Mouse (Mus musculus): ENCODE measurements at regions not wholly inside any gene's neighbourhood (a gene's known extent, or its start where the extent isn't known, plus 50 kb on each side); places are given as distances from the start of the nearest gene placed in this dataset.
A peak's percentile ranks its signal among the peaks of the same experiment; 100 is the strongest.

DNA sequence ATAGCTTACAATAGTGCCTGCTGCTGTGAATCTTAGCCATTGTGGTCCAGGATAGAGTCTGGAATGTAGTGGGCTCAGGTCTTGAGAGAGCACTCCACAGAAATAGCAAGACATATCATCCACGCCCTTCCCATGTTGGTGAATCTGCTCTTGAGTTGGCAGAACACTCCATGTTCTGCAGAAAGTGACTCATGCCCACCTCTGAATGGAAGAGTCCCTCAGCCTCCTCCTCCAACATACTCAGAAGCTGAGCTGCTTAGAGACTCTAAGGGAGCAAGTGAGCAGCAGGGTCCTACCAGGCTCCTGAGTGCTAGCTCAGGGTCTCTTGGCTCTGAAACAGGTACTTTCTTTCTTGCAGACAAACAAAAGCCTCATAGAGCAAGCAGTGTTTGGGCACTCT is 284.7 kb downstream of the Rps24 start:
- H3K4me3 ChIP-seq = no peak overlapping the region
- H3K9ac ChIP-seq = no peak overlapping the region
- WGBS = 93% methylated on average over 1 of the region's 1 CpGs
- no peaks in the 10 kb centered on the region for H3K9me3 ChIP-seq
- H3K27me3 ChIP-seq = no peaks in the 10 kb centered on the region
- H3K4me2 ChIP-seq = no peak overlapping the region
- peaks cover 29% of the 10 kb centered on the region for H3K4me1 ChIP-seq (replicated peaks)
- no peak overlapping the region for H3K27ac ChIP-seq (replicated peaks)
- no peaks in the 10 kb centered on the region for H3K36me3 ChIP-seq
- ATAC-seq (ENCODE audit: low read depth) = no peak

- no peaks in the 10 kb centered on the region for H3K36me3 ChIP-seq
- H3K9ac ChIP-seq = no peak overlapping the region
- H3K27ac ChIP-seq (replicated peaks) = peak overlapping the region; percentile 43; the same call in 1 of the 2 replicates
- ATAC-seq (ENCODE audit: low read depth) = no peak
- no peak overlapping the region for H3K4me2 ChIP-seq
- no peak overlapping the region for H3K4me3 ChIP-seq
- H3K4me1 ChIP-seq (replicated peaks) = peaks cover 29% of the 10 kb centered on the region
- 69% methylated on average over 4 of the region's 4 CpGs for WGBS
- no peaks in the 10 kb centered on the region for H3K27me3 ChIP-seq
- no peaks in the 10 kb centered on the region for H3K9me3 ChIP-seq
Measured at GRCm38 (mm10) chr14:24772129-24772528, 285.2 kb downstream of the Rps24 start.

GRCm38 (mm10) chr14:24778748-24779630 is 292.1 kb downstream of the Rps24 start:
- ATAC-seq (ENCODE audit: low read depth) = peak; percentile 97
- Histone ChIP-seq H3K4me2 (peak overlapping the region; percentile 52), H3K27ac (replicated peaks) (peak overlapping the region; percentile 97), H3K27me3 (no peaks in the 10 kb centered on the region), H3K36me3 (no peaks in the 10 kb centered on the region), H3K4me3 (peak overlapping the region; percentile 29), H3K9me3 (no peaks in the 10 kb centered on the region), H3K9ac (peak overlapping the region; percentile 66), H3K4me1 (replicated peaks) (peaks cover 27% of the 10 kb centered on the region)
- under 1% methylated on average over 38 of the region's 39 CpGs for WGBS

GRCm38 (mm10) chr14:24781674-24782073 is 294.7 kb downstream of the Rps24 start:
- H3K27me3 ChIP-seq = no peaks in the 10 kb centered on the region
- H3K4me2 ChIP-seq = no peak overlapping the region
- H3K36me3 ChIP-seq = no peaks in the 10 kb centered on the region
- no peaks in the 10 kb centered on the region for H3K9me3 ChIP-seq
- H3K9ac ChIP-seq = no peak overlapping the region
- peaks cover 27% of the 10 kb centered on the region for H3K4me1 ChIP-seq (replicated peaks)
- ATAC-seq (ENCODE audit: low read depth) = no peak
- H3K4me3 ChIP-seq = no peak overlapping the region
- WGBS = 90% methylated on average over 3 of the region's 3 CpGs
- H3K27ac ChIP-seq (replicated peaks) = no peak overlapping the region

GRCm38 (mm10) chr14:24783889-24784288 is 297.0 kb downstream of the Rps24 start:
- Histone ChIP-seq H3K4me1 (replicated peaks) (peaks cover 16% of the 10 kb centered on the region), H3K4me2 (no peak overlapping the region), H3K36me3 (no peaks in the 10 kb centered on the region), H3K27ac (replicated peaks) (no peak overlapping the region; the same call in 1 of the 2 replicates), H3K27me3 (no peaks in the 10 kb centered on the region), H3K4me3 (no peak overlapping the region), H3K9me3 (no peaks in the 10 kb centered on the region), H3K9ac (no peak overlapping the region)
- 80% methylated on average over 6 of the region's 6 CpGs for WGBS
- no peak for ATAC-seq (ENCODE audit: low read depth)

DNA sequence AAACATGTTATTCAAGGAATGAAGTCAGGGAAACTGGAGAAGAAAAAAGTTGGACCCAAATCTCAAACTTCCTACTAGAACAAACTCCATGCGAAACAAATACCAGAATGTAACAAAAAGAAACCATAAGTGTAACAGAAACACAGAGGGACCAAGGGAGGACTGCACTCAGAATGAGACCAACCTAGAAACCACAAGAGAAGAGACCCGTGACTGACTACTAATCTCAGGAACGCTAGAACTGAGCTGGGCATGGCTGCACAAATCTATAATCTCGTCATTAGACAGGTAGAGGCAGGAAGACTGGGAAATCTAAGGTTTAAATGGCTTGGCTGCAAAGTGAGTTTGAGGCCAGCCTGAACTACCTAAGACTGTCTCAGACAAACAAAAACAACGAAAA is 298.5 kb downstream of the Rps24 start:
- ATAC-seq (ENCODE audit: low read depth) = no peak
- no peak overlapping the region for H3K4me3 ChIP-seq
- H3K36me3 ChIP-seq = no peaks in the 10 kb centered on the region
- no peaks in the 10 kb centered on the region for H3K9me3 ChIP-seq
- no peaks in the 10 kb centered on the region; the same call in 1 of the 2 replicates for H3K4me1 ChIP-seq (replicated peaks)
- 88% methylated on average over 5 of the region's 5 CpGs for WGBS
- H3K9ac ChIP-seq = no peak overlapping the region
- H3K4me2 ChIP-seq = no peak overlapping the region
- no peaks in the 10 kb centered on the region for H3K27me3 ChIP-seq
- H3K27ac ChIP-seq (replicated peaks) = no peak overlapping the region

GRCm38 (mm10) chr14:24793375-24794285 is 306.7 kb downstream of the Rps24 start:
- Histone ChIP-seq H3K9me3 (no peaks in the 10 kb centered on the region), H3K36me3 (no peaks in the 10 kb centered on the region), H3K4me2 (no peak overlapping the region), H3K4me1 (replicated peaks) (peaks cover 10% of the 10 kb centered on the region), H3K4me3 (no peak overlapping the region), H3K9ac (no peak overlapping the region), H3K27me3 (no peaks in the 10 kb centered on the region), H3K27ac (replicated peaks) (peak overlapping the region; percentile 53; the same call in 1 of the 2 replicates)
- 43% methylated on average over 10 of the region's 10 CpGs for WGBS
- no peak; the same call in 1 of the 2 replicates for ATAC-seq (ENCODE audit: low read depth)

DNA sequence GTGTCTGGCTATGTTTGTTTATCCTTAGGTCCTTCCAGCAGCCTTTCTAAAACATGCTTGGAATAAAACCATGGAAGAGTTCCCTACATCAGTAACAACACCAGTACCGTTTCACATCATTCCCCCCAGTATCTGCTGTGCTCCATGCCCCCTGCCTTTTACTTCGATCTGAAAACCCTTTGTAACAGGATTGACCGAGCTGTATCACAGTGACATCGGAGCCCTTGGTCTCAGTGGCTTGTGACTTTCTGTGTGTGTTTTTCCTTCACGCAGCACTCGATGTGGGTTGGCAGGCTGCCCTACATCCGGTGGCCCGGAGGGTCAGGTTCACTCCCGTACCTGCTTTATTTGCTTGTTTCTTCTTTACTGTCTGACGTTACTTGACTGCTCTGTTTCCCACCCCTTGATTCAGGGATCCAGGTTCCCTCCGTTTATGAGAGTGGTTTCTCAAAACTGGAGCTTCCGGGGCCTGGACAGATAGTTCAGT is 307.5 kb downstream of the Rps24 start:
- H3K9me3 ChIP-seq = no peaks in the 10 kb centered on the region
- H3K9ac ChIP-seq = no peak overlapping the region
- H3K36me3 ChIP-seq = no peaks in the 10 kb centered on the region
- peaks cover 10% of the 10 kb centered on the region for H3K4me1 ChIP-seq (replicated peaks)
- WGBS = 68% methylated on average over 12 of the region's 12 CpGs
- no peak overlapping the region for H3K4me3 ChIP-seq
- H3K27me3 ChIP-seq = no peaks in the 10 kb centered on the region
- H3K27ac ChIP-seq (replicated peaks) = 0 out of 2 replicates have a peak overlapping the region, but pooled peaks have one; percentile 53
- H3K4me2 ChIP-seq = no peak overlapping the region
- ATAC-seq (ENCODE audit: low read depth) = no peak

GRCm38 (mm10) chr14:24797494-24797893 is 310.6 kb downstream of the Rps24 start:
- Histone ChIP-seq H3K27ac (replicated peaks) (no peak overlapping the region), H3K36me3 (no peaks in the 10 kb centered on the region), H3K4me3 (no peak overlapping the region), H3K4me2 (no peak overlapping the region), H3K4me1 (replicated peaks) (peaks cover 10% of the 10 kb centered on the region), H3K9ac (no peak overlapping the region), H3K27me3 (no peaks in the 10 kb centered on the region), H3K9me3 (no peaks in the 10 kb centered on the region)
- ATAC-seq (ENCODE audit: low read depth) = no peak

DNA sequence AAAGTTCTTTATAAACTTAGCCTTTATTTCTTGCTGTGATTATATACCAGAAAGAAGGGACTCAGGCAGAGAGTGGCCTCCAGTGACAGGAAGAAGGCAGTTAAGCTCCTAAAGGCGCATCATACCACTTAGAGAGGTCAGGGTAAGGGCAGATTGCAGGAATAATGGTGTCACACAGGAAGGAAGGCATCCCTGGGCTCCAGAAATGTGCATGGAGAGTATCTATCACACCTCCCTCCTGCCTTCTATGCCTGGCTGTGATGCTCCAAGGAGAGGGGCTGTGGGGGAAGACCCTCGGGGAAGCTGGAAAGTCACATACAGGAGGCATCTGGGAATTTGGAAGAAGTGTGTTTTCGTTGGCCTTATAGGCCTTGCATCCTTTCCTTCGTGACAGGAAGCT is 311.1 kb downstream of the Rps24 start:
- H3K4me2 ChIP-seq = no peak overlapping the region
- H3K36me3 ChIP-seq = no peaks in the 10 kb centered on the region
- no peak for ATAC-seq (ENCODE audit: low read depth)
- H3K9me3 ChIP-seq = no peaks in the 10 kb centered on the region
- 64% methylated on average over 4 of the region's 4 CpGs for WGBS
- no peaks in the 10 kb centered on the region for H3K27me3 ChIP-seq
- no peak overlapping the region for H3K4me3 ChIP-seq
- H3K27ac ChIP-seq (replicated peaks) = no peak overlapping the region
- H3K4me1 ChIP-seq (replicated peaks) = peaks cover 10% of the 10 kb centered on the region
- H3K9ac ChIP-seq = no peak overlapping the region

- Histone ChIP-seq H3K4me1 (replicated peaks) (peaks cover 9% of the 10 kb centered on the region), H3K27ac (replicated peaks) (no peak overlapping the region), H3K9me3 (no peaks in the 10 kb centered on the region), H3K27me3 (no peaks in the 10 kb centered on the region), H3K4me3 (no peak overlapping the region), H3K4me2 (no peak overlapping the region), H3K36me3 (no peaks in the 10 kb centered on the region), H3K9ac (no peak overlapping the region)
- 85% methylated on average over 5 of the region's 5 CpGs for WGBS
- no peak for ATAC-seq (ENCODE audit: low read depth)
Measured at GRCm38 (mm10) chr14:24803001-24803655, 316.2 kb downstream of the Rps24 start.

Measured in neural tube, embryonic 13.5 days (tissue).